Mouse (Mus musculus) layer of hippocampus, postnatal 25 days (tissue): ENCODE measurements around the gene Racgap1. TPM values are rescaled to one million over a fixed set of nuclear protein-coding genes. Genes with fewer than 3 reads are reported as not detected.

Source experiments
- DNase-seq, 2 experiments: peaks; one replicate each; pipeline ENCODE4 v3.0.0; 2022; ENCODE audit warnings: mixed read lengths in 2 of 2, low spot score in 1 of 2; ENCODE audit errors: extremely low spot score in 1 of 2
- total RNA-seq, 2 experiments: library from RNA; stranded (reverse); gene quantifications; 2 replicates each; pipeline ENCODE4 v1.2.3; 2021

Racgap1 gene
- total RNA-seq, 2 experiments from 2014 or later: 4.4 to 6.2 TPM

- DNase-seq: no peak
Measured at GRCm38 (mm10) chr15:99631618-99632017, 19.8 kb downstream of the Racgap1 start.

GRCm38 (mm10) chr15:99622063-99622462, 29.4 kb downstream of the Racgap1 start:
- no peak for DNase-seq

GRCm38 (mm10) chr15:99619821-99620220, 31.6 kb downstream of the Racgap1 start:
- peak in 1 of 2 experiments; percentile 29 for DNase-seq

GRCm38 (mm10) chr15:99618595-99618994, 32.9 kb downstream of the Racgap1 start:
- no peak for DNase-seq

- no peak for DNase-seq
Measured at GRCm38 (mm10) chr15:99615246-99615645, 36.2 kb downstream of the Racgap1 start.

GRCm38 (mm10) chr15:99614753-99615152, 36.7 kb downstream of the Racgap1 start:
- no peak for DNase-seq

GRCm38 (mm10) chr15:99614273-99614672, 37.2 kb downstream of the Racgap1 start:
- no peak for DNase-seq

- no peak for DNase-seq
Measured at GRCm38 (mm10) chr15:99611563-99611962, 39.9 kb downstream of the Racgap1 start.

- DNase-seq: no peak
Measured at GRCm38 (mm10) chr15:99608382-99609125, 42.9 kb downstream of the Racgap1 start.

- DNase-seq: no peak
Measured at GRCm38 (mm10) chr15:99607388-99608113, 43.9 kb downstream of the Racgap1 start.

GRCm38 (mm10) chr15:99606515-99606914, 44.9 kb downstream of the Racgap1 start:
- no peak for DNase-seq

- DNase-seq: no peak
Measured at GRCm38 (mm10) chr15:99605595-99605994, 45.9 kb downstream of the Racgap1 start.

- no peak for DNase-seq
Measured at GRCm38 (mm10) chr15:99603216-99603615, 48.2 kb downstream of the Racgap1 start.

- DNase-seq: no peak
Measured at GRCm38 (mm10) chr15:99602206-99602820, 49.1 kb downstream of the Racgap1 start.

GRCm38 (mm10) chr15:99601823-99602120, 49.7 kb downstream of the Racgap1 start:
- no peak for DNase-seq

GRCm38 (mm10) chr15:99600986-99601822, 50.3 kb downstream of the Racgap1 start, which contains the start of gene Aqp6:
Gene Aqp6, plus strand, starts transcription at chr15:99601400.
- DNase-seq: no peak

- no peak for DNase-seq
Measured at GRCm38 (mm10) chr15:99599245-99600070, 52.0 kb downstream of the Racgap1 start.

GRCm38 (mm10) chr15:99597596-99597995, 53.9 kb downstream of the Racgap1 start:
- no peak for DNase-seq

GRCm38 (mm10) chr15:99596841-99597240, 54.6 kb downstream of the Racgap1 start:
- no peak for DNase-seq
